ENCODE assay signal across 8 mouse cellular contexts in genomic region chr16:78236746-78237640, GRCm38 (mm10).
DNase-seq lines count a peak whose midpoint lies in the region; ATAC-seq lines count a peak whose summit lies in the region.

No protein-coding gene starts in this region.

- H3K27me3 ChIP-seq in heart, embryonic 12.5 days (replicated peaks) = no peaks in the 10 kb centered on the region
- peaks cover 16% of the 10 kb centered on the region for H3K27me3 ChIP-seq in midbrain, embryonic 10.5 days (ENCODE audit: low read depth, poor library complexity, severe bottlenecking)

- no peaks in the 10 kb centered on the region for H3K9me3 ChIP-seq in heart, embryonic 12.5 days (replicated peaks)
- H3K9me3 ChIP-seq in midbrain, embryonic 10.5 days (replicated peaks) = no peaks in the 10 kb centered on the region

- H3K9ac ChIP-seq in heart, embryonic 12.5 days = peak overlapping the region; percentile 71

- H3K4me1 ChIP-seq in heart, embryonic 12.5 days (replicated peaks) = peaks cover 5% of the 10 kb centered on the region; the same call in 1 of the 2 replicates
- H3K4me1 ChIP-seq in midbrain, embryonic 10.5 days = peaks cover 37% of the 10 kb centered on the region

- H3K4me3 ChIP-seq in heart, embryonic 12.5 days = peak overlapping the region; percentile 56
- H3K4me3 ChIP-seq in midbrain, embryonic 10.5 days = peak overlapping the region; percentile 54

- H3K4me2 ChIP-seq in heart, embryonic 12.5 days = peak overlapping the region; percentile 92

- no peak for ATAC-seq in heart, embryonic 12.5 days (ENCODE audit: insufficient number of reproducible peaks, low FRiP score)

- H3K27ac ChIP-seq in heart, embryonic 12.5 days (ENCODE audit: poor library complexity, severe bottlenecking) = no peak overlapping the region
- H3K27ac ChIP-seq in midbrain, embryonic 10.5 days (replicated peaks) = peak overlapping the region; percentile 90

- WGBS in heart, embryonic 12.5 days = 4% methylated on average over 25 of the region's 25 CpGs
- WGBS in midbrain, embryonic 10.5 days = 4% methylated on average over 25 of the region's 25 CpGs

- peak; percentile 19 for DNase-seq in frontal cortex, postnatal 36 days (ENCODE audit: low spot score in 2 of 2)
- DNase-seq in frontal cortex, postnatal 14 days (ENCODE audit: low spot score in 2 of 2) = no peak
- DNase-seq in T-cell, adult 2 months (ENCODE audit: low spot score) = peak; percentile 5
- DNase-seq in kidney, postnatal 10 days = peak; percentile 17
- peak; percentile 46 for DNase-seq in midbrain, embryonic 10.5 days (ENCODE audit: low spot score)
- no peak for DNase-seq in urinary bladder, postnatal 25 days (ENCODE audit: low spot score)
- no peak for DNase-seq in testis, postnatal 14 days (ENCODE audit: low spot score)

- H3K36me3 ChIP-seq in heart, embryonic 12.5 days = no peaks in the 10 kb centered on the region
- H3K36me3 ChIP-seq in midbrain, embryonic 10.5 days = no peaks in the 10 kb centered on the region

Comparison
In these comparisons a context has a peak if more than half of its experiments do, and no peak if none do; other contexts are left out.
1. DNase-seq: peak in frontal cortex, postnatal 36 days (2 of 2), T-cell, adult 2 months (single experiment), kidney, postnatal 10 days (single experiment) and midbrain, embryonic 10.5 days (single experiment); none in frontal cortex, postnatal 14 days (0 of 2), urinary bladder, postnatal 25 days (single experiment) and testis, postnatal 14 days (single experiment).